ENCODE assay signal across 10 mouse cellular contexts in the genomic region with DNA sequence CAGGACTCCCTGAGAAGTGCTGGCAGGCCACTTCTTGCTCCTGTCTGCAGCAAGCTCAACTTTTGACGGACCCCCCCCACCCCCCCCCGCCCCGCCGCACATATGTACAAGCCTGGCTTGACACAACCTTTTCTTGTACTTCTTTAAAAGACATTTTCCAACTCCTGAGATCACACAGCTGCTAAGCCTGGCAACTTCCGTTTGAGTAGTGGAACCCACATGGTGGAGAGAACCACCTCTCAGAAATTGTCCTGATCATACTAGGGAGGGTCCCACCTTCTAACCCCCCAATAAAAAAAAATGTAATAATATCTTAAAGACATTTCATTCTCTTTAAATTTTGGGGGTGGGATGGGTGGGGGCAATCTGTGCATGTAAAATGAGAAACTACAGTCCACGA. TPM values are rescaled to one million over a fixed set of nuclear protein-coding genes. Genes with fewer than 3 reads are reported as not detected.
DNase-seq lines count a peak whose midpoint lies in the region; ATAC-seq and TF ChIP-seq lines count a peak whose summit lies in the region.
"Had no signal": no experiment of that assay in that cellular context is flagged by ENCODE, and none has a peak within 500 bp of the region (broad histone marks: within the 10 kb centered on the region; RNA-seq: fewer than 3 reads in every experiment).

No protein-coding gene starts in this region.

- no peaks in the 10 kb centered on the region for H3K9me3 ChIP-seq in hindbrain, embryonic 16.5 days (ENCODE audit: control insufficient read depth, low read length)
- no peaks in the 10 kb centered on the region for H3K9me3 ChIP-seq in midbrain, embryonic 15.5 days

- no peaks in the 10 kb centered on the region for H3K79me2 ChIP-seq in heart, adult 2 months (replicated peaks; ENCODE audit: control insufficient read depth, insufficient read depth, low read length)

- peak overlapping the region; percentile 77; the same call in 1 of the 2 replicates for H3K9ac ChIP-seq in heart, adult 2 months (ENCODE audit: low read depth, low read length)
- no peak overlapping the region for H3K9ac ChIP-seq in hindbrain, embryonic 16.5 days (ENCODE audit: low read depth, low read length)
- H3K9ac ChIP-seq in midbrain, embryonic 15.5 days, result no peak overlapping the region

- H3K36me3 ChIP-seq in heart, adult 2 months (ENCODE audit: control insufficient read depth, insufficient read depth, low read length), result 0 out of 2 replicates have a peak, but pooled peaks cover 3% of the 10 kb centered on the region
- peaks cover 14% of the 10 kb centered on the region for H3K36me3 ChIP-seq in hindbrain, embryonic 16.5 days (ENCODE audit: control insufficient read depth, insufficient read depth, low read length)
- peaks cover 16% of the 10 kb centered on the region for H3K36me3 ChIP-seq in midbrain, embryonic 15.5 days (replicated peaks)

- TF ChIP-seq EP300 in heart, adult 2 months (IDR thresholded peaks at IDR 0.05; ENCODE audit: insufficient read depth, low read depth, low read length), result no peak

- 41% methylated on average over 6 of the region's 6 CpGs for WGBS in heart, adult 2 months
- 59% methylated on average over 6 of the region's 6 CpGs for WGBS in hindbrain, embryonic 16.5 days
- 75% methylated on average over 6 of the region's 6 CpGs for WGBS in midbrain, embryonic 15.5 days

- no peaks in the 10 kb centered on the region for H3K27me3 ChIP-seq in heart, adult 2 months (ENCODE audit: control insufficient read depth, insufficient read depth, low read length)
- no peaks in the 10 kb centered on the region for H3K27me3 ChIP-seq in hindbrain, embryonic 16.5 days (replicated peaks; ENCODE audit: control insufficient read depth, insufficient read depth, low read length)
- no peaks in the 10 kb centered on the region for H3K27me3 ChIP-seq in midbrain, embryonic 15.5 days (replicated peaks)

- TF ChIP-seq POLR2A in heart, adult 2 months (IDR thresholded peaks at IDR 0.05; ENCODE audit: insufficient read depth, low read depth, low read length), result no peak

- DNase-seq in heart, adult 2 months, result no peak
- DNase-seq in heart, adult 9 months (ENCODE audit: low spot score in 2 of 2), result no peak
- DNase-seq in T-cell, adult 2 months (ENCODE audit: low spot score), result peak; percentile 5
- no peak for DNase-seq in Muller cell, postnatal 12 days (ENCODE audit: inconsistent ontology term)
- no peak for DNase-seq in ovary, postnatal 14 days (ENCODE audit: low spot score)
- no peak for DNase-seq in cerebellum, postnatal 36 days
- DNase-seq: cerebellum, adult 8-10 months had no signal

- intact Hi-C loops in heart, adult 2 months (cut with DNase I), result loop anchor here (10.0 kb wide), 1 partner anchor 512 kb away; a partner anchor contains a TSS

- H3K4me1 ChIP-seq in heart, adult 2 months (ENCODE audit: control insufficient read depth, insufficient read depth, low read length), result peaks cover 2% of the 10 kb centered on the region
- H3K4me1 ChIP-seq in hindbrain, embryonic 16.5 days (ENCODE audit: control insufficient read depth, insufficient read depth, low read depth, low read length), result peaks cover 11% of the 10 kb centered on the region
- H3K4me1 ChIP-seq in midbrain, embryonic 15.5 days, result peaks cover 18% of the 10 kb centered on the region

- TF ChIP-seq CTCF in heart, adult 2 months (IDR thresholded peaks at IDR 0.05), result no peak

- no peak for ATAC-seq in hindbrain, embryonic 16.5 days
- ATAC-seq in midbrain, embryonic 15.5 days (replicated peaks), result no peak

- no peak overlapping the region; the same call in 1 of the 2 replicates for H3K4me3 ChIP-seq in heart, adult 2 months
- H3K4me3 ChIP-seq in hindbrain, embryonic 16.5 days (ENCODE audit: low read length), result no peak overlapping the region
- 0 out of 2 replicates have a peak overlapping the region, but pooled peaks have one; percentile 75 for H3K4me3 ChIP-seq in midbrain, embryonic 15.5 days

- H3K27ac ChIP-seq in heart, adult 2 months, result no peak overlapping the region; the same call in 1 of the 2 replicates
- H3K27ac ChIP-seq in hindbrain, embryonic 16.5 days (ENCODE audit: low read depth, low read length), result no peak overlapping the region; the same call in 1 of the 2 replicates
- H3K27ac ChIP-seq in midbrain, embryonic 15.5 days, result no peak overlapping the region

- H3K4me2 ChIP-seq in hindbrain, embryonic 16.5 days (ENCODE audit: low read length), result peak overlapping the region; percentile 97
- H3K4me2 ChIP-seq in midbrain, embryonic 15.5 days, result peak overlapping the region; percentile 90

RNA-seq across cellular contexts. Expression of a gene that starts 1.2 kb away (rescaled TPM):
- total RNA-seq in heart, adult 2 months (2021), result 1 to 10 TPM; 3.3 to 3.4 TPM
- 2.8 and 5.0 TPM in 2 replicates for polyA plus RNA-seq in heart, adult 2 months (2012; rRNA removed)
- polyA plus RNA-seq in hindbrain, embryonic 16.5 days (2015; fragmentation: Nextera tagmentation; extraction: Ambion mirVana), result 6.2 and 6.7 TPM in 2 replicates
- 9.0 and 9.7 TPM in 2 replicates for polyA plus RNA-seq in midbrain, embryonic 15.5 days (2015; fragmentation: Nextera tagmentation; extraction: Ambion mirVana)

RNA-seq across cellular contexts. Expression of a gene that starts 41.9 kb away (rescaled TPM):
- total RNA-seq in heart, adult 2 months (2021), result 10 to 100 TPM; 79.2 to 81.7 TPM
- polyA plus RNA-seq in heart, adult 2 months (2012; rRNA removed), result 86.7 and 111 TPM in 2 replicates
- 136 and 142 TPM in 2 replicates for polyA plus RNA-seq in hindbrain, embryonic 16.5 days (2015; fragmentation: Nextera tagmentation; extraction: Ambion mirVana)
- polyA plus RNA-seq in midbrain, embryonic 15.5 days (2015; fragmentation: Nextera tagmentation; extraction: Ambion mirVana), result 138 and 139 TPM in 2 replicates

RNA-seq across cellular contexts. Expression of a gene that starts 56.6 kb away (rescaled TPM):
- total RNA-seq in heart, adult 2 months (2021), result not detected
- not detected in 2 replicates for polyA plus RNA-seq in heart, adult 2 months (2012; rRNA removed)
- polyA plus RNA-seq in hindbrain, embryonic 16.5 days (2015; fragmentation: Nextera tagmentation; extraction: Ambion mirVana), result 0.47 TPM in 1 of 2 replicates, not detected in the other
- polyA plus RNA-seq in midbrain, embryonic 15.5 days (2015; fragmentation: Nextera tagmentation; extraction: Ambion mirVana), result 0.33 TPM in 1 of 2 replicates, not detected in the other
- total RNA-seq: megakaryocyte progenitor cell, adult 5-6 weeks had no signal
